Mouse (Mus musculus): ENCODE results near the gene Gjd3.

DNA sequence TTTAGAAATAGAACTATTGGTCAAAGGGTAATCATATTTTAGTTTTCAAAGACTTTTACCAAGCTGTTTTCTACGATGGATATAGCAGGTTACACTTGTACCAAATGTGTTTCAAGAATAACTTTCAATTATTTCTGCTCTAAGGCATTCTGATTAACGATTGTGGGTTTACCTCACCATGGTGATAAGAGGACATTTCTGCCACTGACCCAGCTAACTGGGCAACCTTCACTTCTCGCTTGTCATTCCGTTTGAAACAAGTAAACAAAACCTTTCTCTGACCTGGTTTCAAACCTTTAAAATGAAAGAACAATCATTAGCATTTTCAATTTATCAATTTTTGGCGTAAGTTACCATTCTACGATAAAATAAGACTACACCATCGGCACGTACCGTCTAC lies 24.0 kb upstream of the Gjd3 start:
- TF ChIP-seq CTCF (IDR thresholded peaks at IDR 0.05; ENCODE audit: control insufficient read depth, insufficient read depth, insufficient read length), result no peak
- TF ChIP-seq MYOG (IDR thresholded peaks at IDR 0.05; ENCODE audit: control insufficient read depth, extremely low read depth, insufficient read length), result no peak
- TF ChIP-seq USF1 (IDR thresholded peaks at IDR 0.05; ENCODE audit: low read depth), result no peak
- no peak for TF ChIP-seq CEBPB (IDR thresholded peaks at IDR 0.05; ENCODE audit: low read depth)
- TF ChIP-seq MAX (IDR thresholded peaks at IDR 0.05), result no peak
- no peak for TF ChIP-seq MYOD1 (IDR thresholded peaks at IDR 0.05; ENCODE audit: control insufficient read depth, insufficient read length, low read depth)
- TF ChIP-seq FOSL1 (IDR thresholded peaks at IDR 0.05; ENCODE audit: insufficient read depth, low read length, poor library complexity, severe bottlenecking), result no peak
